Mouse (Mus musculus) frontal cortex, postnatal 14 days (tissue): ENCODE measurements at regions not wholly inside any gene's neighbourhood (a gene's known extent, or its start where the extent isn't known, plus 50 kb on each side); places are given as distances from the start of the nearest gene placed in this dataset.

Experiments
- DNase-seq, 2 experiments: peaks; one replicate each; pipeline ENCODE4 v3.0.0; 2022; ENCODE audit warnings: low spot score in 2 of 2

- no peak for DNase-seq
Observed at GRCm38 (mm10) chr11:21478191-21478590, 93.8 kb upstream of the Wdpcp start.

- DNase-seq, result no peak
Observed at GRCm38 (mm10) chr11:21470711-21471110, 99.7 kb upstream of the Ugp2 start.

GRCm38 (mm10) chr11:21468465-21468864 is 97.5 kb upstream of the Ugp2 start:
- DNase-seq, result no peak

GRCm38 (mm10) chr11:21460011-21460410 is 89.0 kb upstream of the Ugp2 start:
- no peak for DNase-seq

- DNase-seq, result no peak
Observed at GRCm38 (mm10) chr11:21453308-21454106, 82.5 kb upstream of the Ugp2 start.

- peak in 1 of 2 experiments; percentile 8 for DNase-seq
Observed at GRCm38 (mm10) chr11:21433726-21434125, 62.7 kb upstream of the Ugp2 start.

GRCm38 (mm10) chr11:21430021-21430420 is 59.0 kb upstream of the Ugp2 start:
- no peak for DNase-seq

- no peak for DNase-seq
Observed at GRCm38 (mm10) chr11:21428749-21429148, 57.7 kb upstream of the Ugp2 start.

GRCm38 (mm10) chr11:21428013-21428317 is 57.0 kb upstream of the Ugp2 start:
- no peak for DNase-seq

- no peak for DNase-seq
Observed at GRCm38 (mm10) chr11:21427291-21428012, 56.5 kb upstream of the Ugp2 start.

- no peak for DNase-seq
Observed at GRCm38 (mm10) chr11:21425480-21426101, 54.6 kb upstream of the Ugp2 start.

GRCm38 (mm10) chr11:21424345-21424744 is 53.3 kb upstream of the Ugp2 start:
- DNase-seq, result no peak

GRCm38 (mm10) chr11:21422281-21422878 is 51.4 kb upstream of the Ugp2 start:
- DNase-seq, result no peak
